Mouse (Mus musculus) kidney, adult 8-10 months (tissue): ENCODE data around the gene Dnm1.

ENCODE experiments used
- DNase-seq, 2 experiments: peaks; one replicate each; pipeline ENCODE4 v3.0.0; 2022

Gene Dnm1

DNA sequence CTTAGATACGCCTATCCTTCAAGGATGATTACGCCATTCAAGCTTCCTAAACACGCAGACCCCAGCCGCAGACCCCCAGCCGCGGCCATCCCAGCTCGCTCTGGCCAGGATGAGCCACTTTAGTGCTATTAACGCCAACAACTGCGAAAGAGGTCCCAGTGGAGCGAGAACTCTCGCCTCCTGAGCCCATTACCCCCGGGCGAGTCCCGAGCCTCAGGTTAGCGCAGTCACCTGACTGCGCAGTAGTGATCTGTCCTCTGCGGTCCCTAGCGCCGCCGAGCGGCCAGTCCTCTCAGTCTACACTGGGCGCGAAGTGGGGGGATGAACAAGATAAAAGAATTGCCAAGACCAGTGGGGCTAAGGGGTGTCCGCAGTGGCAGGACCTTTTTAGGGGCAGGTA, 8.3 kb upstream of the Dnm1 start:
- DNase-seq = peak; percentile 71 to 80

DNA sequence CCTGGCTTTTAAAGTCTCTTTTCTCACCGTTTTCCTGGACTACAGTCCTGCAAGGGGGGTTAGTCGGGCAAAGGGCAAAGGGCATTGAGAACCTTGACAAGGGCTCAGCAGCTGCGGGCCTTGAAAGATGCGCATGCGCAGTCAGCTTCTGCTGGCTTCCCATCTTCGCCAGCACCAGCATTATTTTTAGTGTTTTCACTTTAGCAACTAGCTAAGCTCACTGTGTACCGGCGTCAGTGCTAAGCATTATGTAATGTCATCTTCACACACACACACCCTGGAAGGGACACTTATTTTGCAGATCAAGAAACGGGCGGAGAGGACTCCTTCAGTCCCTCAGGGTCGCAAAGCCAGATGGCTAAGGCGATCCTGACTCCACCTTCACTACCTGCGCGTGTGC, 7.6 kb upstream of the Dnm1 start:
- DNase-seq = peak; percentile 89 to 91

GRCm38 (mm10) chr2:32358381-32358780, 5.2 kb upstream of the Dnm1 start:
- no peak for DNase-seq

DNA sequence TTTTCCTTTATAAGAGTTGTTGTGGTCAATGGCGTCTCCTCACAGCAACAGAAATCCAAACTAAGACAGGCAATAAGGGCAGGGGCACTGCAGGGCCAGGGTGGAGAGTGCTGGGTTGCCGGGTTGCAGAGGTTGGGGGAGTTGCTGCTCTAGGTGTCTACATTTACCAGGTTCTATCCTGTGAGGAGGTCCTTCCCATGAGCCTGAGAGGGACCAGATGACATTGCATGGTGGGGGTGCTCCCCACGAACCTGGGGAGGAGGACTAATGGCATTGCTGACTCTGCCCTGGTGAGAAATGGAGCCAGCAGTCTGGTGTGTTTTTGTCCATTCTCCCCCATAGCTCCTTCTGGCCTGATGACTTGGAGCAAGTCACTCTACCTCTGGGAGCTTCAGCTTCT, 4.6 kb upstream of the Dnm1 start:
- no peak for DNase-seq

GRCm38 (mm10) chr2:32356216-32356615, 3.1 kb upstream of the Dnm1 start:
- no peak for DNase-seq

GRCm38 (mm10) chr2:32354336-32354895, 1.3 kb upstream of the Dnm1 start:
- no peak for DNase-seq

- DNase-seq = no peak
These were observed 698 bp upstream of the Dnm1 start for GRCm38 (mm10) chr2:32353836-32354235.

- DNase-seq = no peak
These were observed 759 bp downstream of the Dnm1 start, which contains the start of gene Ciz1 for GRCm38 (mm10) chr2:32352151-32353006. TSS of gene Ciz1 (plus strand) at chr2:32352327.

DNA sequence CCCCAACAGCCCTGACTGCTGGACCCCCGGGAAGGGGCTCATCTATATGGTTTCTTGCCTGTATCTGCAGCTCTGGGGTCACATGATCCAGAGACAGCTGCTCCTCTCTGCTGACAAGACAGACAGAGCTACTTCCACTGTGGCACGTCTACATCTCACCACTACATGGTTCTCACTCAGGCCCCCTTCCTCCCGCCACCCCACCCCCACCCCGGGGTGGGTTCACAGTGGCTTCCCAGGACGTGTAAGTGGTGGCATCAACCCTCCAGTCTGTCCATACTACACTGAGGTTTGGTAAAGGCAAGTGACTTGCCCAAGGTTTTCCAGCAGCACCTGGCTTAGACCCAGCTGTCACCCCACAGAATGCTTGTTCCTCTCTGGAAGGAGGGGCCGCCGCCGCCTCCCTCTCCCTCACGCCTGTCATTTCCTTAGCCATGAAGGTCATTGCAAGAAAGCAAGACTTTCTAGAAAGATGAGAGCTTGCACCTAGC, 1.6 kb downstream of the Dnm1 start:
- no peak for DNase-seq

- no peak for DNase-seq
These were observed 2.6 kb downstream of the Dnm1 start for GRCm38 (mm10) chr2:32350471-32351051.

DNA sequence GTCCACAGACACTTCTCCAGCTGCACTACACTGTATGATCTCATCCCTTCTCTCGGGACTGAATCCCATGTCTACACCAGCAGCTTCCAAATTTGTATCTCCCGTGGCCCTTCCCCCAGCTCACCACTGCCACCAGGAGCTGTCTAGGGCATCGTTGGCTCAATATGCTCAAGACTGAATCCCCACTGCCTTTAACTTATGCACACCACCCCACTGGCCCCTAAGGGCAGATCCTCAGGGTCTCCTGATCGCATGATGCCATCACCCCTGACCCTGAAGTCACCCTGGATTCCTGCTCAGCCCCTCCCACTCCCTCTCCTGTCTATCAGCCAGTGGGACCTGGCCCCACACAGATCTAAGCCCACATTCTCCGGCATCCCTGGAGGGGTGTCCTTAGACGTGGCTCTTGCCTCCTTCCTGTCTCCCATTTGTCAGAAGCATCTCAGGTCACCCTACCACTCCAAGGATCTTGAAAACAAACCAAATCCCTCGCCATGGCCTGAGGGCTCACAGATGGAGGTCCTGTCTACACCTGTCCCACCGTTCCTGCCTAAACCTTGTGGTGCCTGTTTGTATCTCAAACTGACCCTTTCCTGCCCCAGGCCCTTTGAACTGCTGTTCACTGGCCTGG, 3.4 kb downstream of the Dnm1 start:
- DNase-seq = no peak

DNA sequence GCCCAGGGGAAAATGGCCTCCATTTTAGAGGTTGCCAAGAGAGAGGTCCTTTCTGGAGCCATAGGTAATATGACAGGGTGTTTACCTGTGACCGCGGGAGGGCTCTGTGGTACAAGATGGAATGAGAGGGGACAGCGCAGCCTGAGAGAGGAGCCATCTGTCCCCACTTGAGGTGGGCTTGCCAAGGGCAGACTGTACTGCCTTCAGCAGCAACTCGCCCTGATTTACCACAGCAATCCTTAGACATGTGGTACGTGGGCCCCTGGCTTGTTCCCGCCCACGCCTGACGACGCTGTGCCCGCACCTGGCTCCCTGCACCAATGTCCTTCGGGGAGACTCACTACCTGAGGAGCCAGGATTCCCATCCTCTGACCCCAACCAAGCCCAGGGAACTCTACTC, 4.8 kb downstream of the Dnm1 start:
- DNase-seq = no peak

DNA sequence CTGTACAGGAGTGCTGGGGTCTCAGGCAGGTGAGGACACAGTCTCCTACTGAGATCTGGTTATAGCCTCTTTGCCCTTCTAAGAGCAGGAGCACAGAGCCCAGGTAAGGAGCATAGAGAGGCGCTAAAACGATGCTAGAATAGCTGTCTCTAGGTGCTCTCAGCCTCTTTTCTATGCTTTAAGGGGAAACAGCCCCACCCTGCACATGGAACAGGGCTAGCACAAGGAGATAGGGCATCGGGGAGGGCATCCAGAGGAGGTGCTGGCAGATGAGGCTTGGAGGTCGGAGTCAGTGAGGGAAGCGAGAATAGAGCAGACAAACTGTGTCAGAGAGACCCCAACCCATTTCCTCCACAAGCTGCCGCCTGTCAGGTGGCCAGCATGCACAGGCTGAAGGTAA, 6.1 kb downstream of the Dnm1 start:
- DNase-seq = no peak

- DNase-seq = no peak
These were observed 8.4 kb downstream of the Dnm1 start for GRCm38 (mm10) chr2:32344598-32345321.

GRCm38 (mm10) chr2:32344056-32344455, 9.1 kb downstream of the Dnm1 start:
- no peak for DNase-seq

- DNase-seq = no peak
These were observed 9.8 kb downstream of the Dnm1 start for GRCm38 (mm10) chr2:32343351-32343671.

- no peak for DNase-seq
These were observed 10.4 kb downstream of the Dnm1 start for GRCm38 (mm10) chr2:32342539-32343350.

DNA sequence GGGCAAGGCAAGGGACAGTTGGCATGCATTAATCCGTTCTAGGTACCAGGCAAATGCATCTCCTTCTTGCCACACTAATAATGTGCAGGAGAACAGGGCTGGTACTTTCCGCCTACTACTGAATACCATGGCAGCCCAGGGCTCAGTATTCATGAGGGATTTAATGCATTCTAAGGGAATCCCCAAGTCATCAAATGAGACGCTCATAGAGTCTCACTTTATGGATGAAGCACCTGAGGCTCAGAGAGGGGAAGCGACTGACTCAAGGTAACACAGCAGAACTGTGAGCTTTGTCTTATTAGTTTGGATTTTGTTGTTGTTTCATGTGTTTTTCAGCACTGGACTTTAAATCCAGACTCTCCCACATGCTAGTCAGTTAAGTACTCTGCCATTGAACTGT, 11.1 kb downstream of the Dnm1 start:
- no peak for DNase-seq

GRCm38 (mm10) chr2:32341634-32341939, 11.6 kb downstream of the Dnm1 start:
- no peak for DNase-seq

GRCm38 (mm10) chr2:32340836-32341633, 12.1 kb downstream of the Dnm1 start:
- DNase-seq = no peak

DNA sequence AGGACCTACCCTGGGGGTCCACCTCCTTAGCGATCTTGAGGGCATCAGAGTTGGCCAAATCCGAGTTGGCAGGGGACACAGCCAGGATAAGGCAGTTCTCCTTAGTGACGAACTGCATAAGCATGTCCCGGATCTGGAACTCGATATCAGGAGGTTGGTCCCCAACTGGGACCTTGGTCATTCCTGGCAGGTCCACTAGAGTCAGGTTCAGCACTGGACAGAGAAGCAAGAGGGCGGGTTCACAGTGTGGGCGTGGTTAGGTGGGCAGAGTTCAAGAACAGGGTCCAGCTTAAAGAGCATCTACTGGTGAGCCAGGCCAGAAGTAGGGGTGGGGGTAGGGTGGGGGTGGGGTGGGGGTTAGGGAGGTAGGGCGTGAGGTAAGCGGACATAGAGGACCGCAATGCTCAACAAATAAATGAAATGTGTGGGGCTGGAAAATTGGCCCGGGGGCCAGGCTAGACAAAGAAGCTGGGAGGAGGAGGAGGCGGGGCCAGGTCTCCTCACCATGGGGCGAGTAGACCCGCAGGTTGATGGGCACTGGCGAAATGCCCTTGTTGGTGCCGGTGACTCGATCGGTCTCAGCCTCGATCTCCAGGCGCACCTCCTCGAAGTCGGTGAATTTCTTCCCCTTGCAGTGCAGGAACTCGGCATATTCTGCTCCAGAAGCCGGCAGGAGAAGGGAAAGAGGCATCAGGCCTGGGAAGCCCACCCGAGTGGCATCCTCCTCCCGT, 13.1 kb downstream of the Dnm1 start:
- DNase-seq = peak in 1 of 2 experiments; percentile 32
